Mouse (Mus musculus) CD4-positive helper T cell, adult 2 months (primary cell): ENCODE measurements around the gene Ifrd1.
"Not testable (repeated sequence)": the region's sequence is repeated elsewhere in the genome, so short reads cannot be mapped to it uniquely, and the experiment has no call there.

Experiments used
- DNase-seq: peaks from one replicate; pipeline ENCODE4 v3.0.0-alpha.2; 2012; ENCODE audit warnings: low read depth, missing footprints, low spot score

Gene Ifrd1

GRCm38 (mm10) chr12:40199302-40199701, 49.0 kb downstream of the Ifrd1 start, which contains the start of gene Lsmem1:
Gene Lsmem1, minus strand, starts transcription at chr12:40199490.
- no peak for DNase-seq

- DNase-seq = peak; percentile 41
Observed at GRCm38 (mm10) chr12:40198427-40198826, 49.9 kb downstream of the Ifrd1 start.

- no peak for DNase-seq
Observed at GRCm38 (mm10) chr12:40198019-40198418, 50.3 kb downstream of the Ifrd1 start.

- no peak for DNase-seq
Observed at GRCm38 (mm10) chr12:40197511-40197910, 50.8 kb downstream of the Ifrd1 start.

- no peak for DNase-seq
Observed at GRCm38 (mm10) chr12:40185474-40185873, 62.8 kb downstream of the Ifrd1 start.

- peak; percentile 49 for DNase-seq
Observed at GRCm38 (mm10) chr12:40177089-40177488, 71.2 kb downstream of the Ifrd1 start.

GRCm38 (mm10) chr12:40176158-40176557, 72.1 kb downstream of the Ifrd1 start:
- DNase-seq = no peak

GRCm38 (mm10) chr12:40175171-40175570, 73.1 kb downstream of the Ifrd1 start:
- DNase-seq = not testable (repeated sequence)

GRCm38 (mm10) chr12:40171637-40172036, 76.7 kb downstream of the Ifrd1 start:
- no peak for DNase-seq

GRCm38 (mm10) chr12:40169675-40170074, 78.6 kb downstream of the Ifrd1 start:
- no peak for DNase-seq

- DNase-seq = peak; percentile 32
Observed at GRCm38 (mm10) chr12:40164621-40165020, 83.7 kb downstream of the Ifrd1 start.

GRCm38 (mm10) chr12:40160777-40161176, 87.5 kb downstream of the Ifrd1 start:
- no peak for DNase-seq

- no peak for DNase-seq
Observed at GRCm38 (mm10) chr12:40154188-40154587, 94.1 kb downstream of the Ifrd1 start.

- DNase-seq = peak; percentile 5
Observed at GRCm38 (mm10) chr12:40152353-40153069, 95.8 kb downstream of the Ifrd1 start.
